Mouse (Mus musculus): ENCODE results near the gene Acox2.

The Acox2 gene

GRCm38 (mm10) chr14:8209896-8210295 is 49.3 kb downstream of the Acox2 start:
- DNase-seq: no peak

- no peak for DNase-seq
These were observed 50.3 kb downstream of the Acox2 start for GRCm38 (mm10) chr14:8208876-8209275.

- DNase-seq: no peak
These were observed 51.6 kb downstream of the Acox2 start for GRCm38 (mm10) chr14:8207543-8207942.

- DNase-seq: no peak
These were observed 52.0 kb downstream of the Acox2 start for GRCm38 (mm10) chr14:8207105-8207504.

- no peak for DNase-seq
These were observed 52.8 kb downstream of the Acox2 start for GRCm38 (mm10) chr14:8206179-8206910.

- DNase-seq: no peak
These were observed 57.4 kb downstream of the Acox2 start for GRCm38 (mm10) chr14:8201715-8202114.

- DNase-seq: no peak
These were observed 58.4 kb downstream of the Acox2 start for GRCm38 (mm10) chr14:8200769-8201168.

GRCm38 (mm10) chr14:8192727-8193126 is 66.4 kb downstream of the Acox2 start:
- no peak for DNase-seq

GRCm38 (mm10) chr14:8191331-8191965 is 67.7 kb downstream of the Acox2 start:
- no peak for DNase-seq

GRCm38 (mm10) chr14:8190556-8190955 is 68.6 kb downstream of the Acox2 start:
- DNase-seq: no peak

- peak; percentile 34 to 51 for DNase-seq
These were observed 72.7 kb downstream of the Acox2 start for GRCm38 (mm10) chr14:8186278-8187045.

GRCm38 (mm10) chr14:8183330-8183729 is 75.8 kb downstream of the Acox2 start:
- DNase-seq: no peak

GRCm38 (mm10) chr14:8180371-8181035 is 78.7 kb downstream of the Acox2 start:
- no peak for DNase-seq

GRCm38 (mm10) chr14:8176251-8176650 is 82.9 kb downstream of the Acox2 start:
- peak; percentile 18 to 48 for DNase-seq

Measured in kidney, postnatal 25 days (tissue).